Mouse (Mus musculus): ENCODE measurements around the gene Pde4a. TPM values are rescaled to one million over a fixed set of nuclear protein-coding genes. Genes with fewer than 3 reads are reported as not detected.
"Not testable (repeated sequence)": the region's sequence is repeated elsewhere in the genome, so short reads cannot be mapped to it uniquely, and the experiment has no call there.

The Pde4a gene
- total RNA-seq, 1 experiment, result 3.2 TPM

- H3K4me1 ChIP-seq (ENCODE audit: control insufficient read depth in 2 of 2, insufficient read depth in 2 of 2, low read length in 2 of 2, poor library complexity in 1 of 2), result peaks cover 6 to 30% of the 10 kb centered on the region in 2 experiments; a peak in 3 of 4 replicates
- TF ChIP-seq CHD2 (IDR thresholded peaks at IDR 0.05; ENCODE audit: low read depth, low read length), result no peak
- TF ChIP-seq MAFK (IDR thresholded peaks at IDR 0.05; ENCODE audit: insufficient read depth, low read depth, low read length), result no peak
- no peak for TF ChIP-seq ZC3H11A (IDR thresholded peaks at IDR 0.05; ENCODE audit: borderline replicate concordance, low read depth, low read length)
- TF ChIP-seq ZNF384 (IDR thresholded peaks at IDR 0.05; ENCODE audit: low read depth, low read length), result no peak
- no peak for TF ChIP-seq HCFC1 (IDR thresholded peaks at IDR 0.05; ENCODE audit: borderline replicate concordance, insufficient read depth, low read length)
- H3K36me3 ChIP-seq (ENCODE audit: control insufficient read depth, insufficient read depth, low read length, poor library complexity, severe bottlenecking), result no peaks in the 10 kb centered on the region; the same call in 1 of the 2 replicates
- in situ Hi-C loops (cut with MboI; ENCODE audit: low sequenced_read_pairs in 2 of 2, unreplicated experiment in 2 of 2), result no loop called here
- H3K27ac ChIP-seq (ENCODE audit: insufficient read depth, low read depth, low read length, poor library complexity, severe bottlenecking), result no peak overlapping the region
- H3K4me3 ChIP-seq (ENCODE audit: insufficient read depth in 1 of 2, low read depth in 1 of 2, low read length in 2 of 2, poor library complexity in 1 of 2, severe bottlenecking in 1 of 2), result no peak overlapping the region
- DNase-seq (ENCODE audit: low read depth, low spot score), result no peak
- H3K9me3 ChIP-seq (ENCODE audit: control insufficient read depth, insufficient read depth, low read depth, low read length), result no peaks in the 10 kb centered on the region
- no peak overlapping the region for H3K9ac ChIP-seq (ENCODE audit: insufficient read depth, low read depth, low read length, poor library complexity, severe bottlenecking)
Observed at GRCm38 (mm10) chr9:21194787-21195493, 29.4 kb downstream of the Pde4a start.

GRCm38 (mm10) chr9:21195736-21196505 lies 30.4 kb downstream of the Pde4a start:
- H3K4me1 ChIP-seq (ENCODE audit: control insufficient read depth in 2 of 2, insufficient read depth in 2 of 2, low read length in 2 of 2, poor library complexity in 1 of 2), result peaks cover 6 to 32% of the 10 kb centered on the region in 2 experiments; a peak in 3 of 4 replicates
- H3K27ac ChIP-seq (ENCODE audit: insufficient read depth, low read depth, low read length, poor library complexity, severe bottlenecking); H3K9ac ChIP-seq (ENCODE audit: insufficient read depth, low read depth, low read length, poor library complexity, severe bottlenecking); H3K4me3 ChIP-seq (ENCODE audit: insufficient read depth in 1 of 2, low read depth in 1 of 2, low read length in 2 of 2, poor library complexity in 1 of 2, severe bottlenecking in 1 of 2); DNase-seq (ENCODE audit: low read depth, low spot score); H3K9me3 ChIP-seq (ENCODE audit: control insufficient read depth, insufficient read depth, low read depth, low read length); in situ Hi-C loops (cut with MboI; ENCODE audit: low sequenced_read_pairs in 2 of 2, unreplicated experiment in 2 of 2); H3K36me3 ChIP-seq (ENCODE audit: control insufficient read depth, insufficient read depth, low read length, poor library complexity, severe bottlenecking): not testable (repeated sequence)

- Histone ChIP-seq H3K9me3 (ENCODE audit: control insufficient read depth, insufficient read depth, low read depth, low read length) (no peaks in the 10 kb centered on the region), H3K27ac (ENCODE audit: insufficient read depth, low read depth, low read length, poor library complexity, severe bottlenecking) (no peak overlapping the region), H3K4me1 (ENCODE audit: control insufficient read depth in 2 of 2, insufficient read depth in 2 of 2, low read length in 2 of 2, poor library complexity in 1 of 2) (peaks cover 6 to 32% of the 10 kb centered on the region in 2 experiments; a peak in 3 of 4 replicates), H3K9ac (ENCODE audit: insufficient read depth, low read depth, low read length, poor library complexity, severe bottlenecking) (no peak overlapping the region; the same call in 1 of the 2 replicates), H3K4me3 (ENCODE audit: insufficient read depth in 1 of 2, low read depth in 1 of 2, low read length in 2 of 2, poor library complexity in 1 of 2, severe bottlenecking in 1 of 2) (peak overlapping the region in 1 of 2 experiments; percentile 55; a peak in 1 of 4 replicates), H3K36me3 (ENCODE audit: control insufficient read depth, insufficient read depth, low read length, poor library complexity, severe bottlenecking) (peaks cover 3% of the 10 kb centered on the region; the same call in 1 of the 2 replicates)
- DNase-seq (ENCODE audit: low read depth, low spot score), result no peak
- in situ Hi-C loops (cut with MboI; ENCODE audit: low sequenced_read_pairs in 2 of 2, unreplicated experiment in 2 of 2), result no loop called here
- TF ChIP-seq ZNF384 (IDR thresholded peaks at IDR 0.05; ENCODE audit: low read depth, low read length) (no peak), HCFC1 (IDR thresholded peaks at IDR 0.05; ENCODE audit: borderline replicate concordance, insufficient read depth, low read length) (no peak), ZC3H11A (IDR thresholded peaks at IDR 0.05; ENCODE audit: borderline replicate concordance, low read depth, low read length) (no peak), MAFK (IDR thresholded peaks at IDR 0.05; ENCODE audit: insufficient read depth, low read depth, low read length) (no peak), CHD2 (IDR thresholded peaks at IDR 0.05; ENCODE audit: low read depth, low read length) (no peak)
Observed at GRCm38 (mm10) chr9:21196521-21197433, 31.3 kb downstream of the Pde4a start.

- H3K9ac ChIP-seq (ENCODE audit: insufficient read depth, low read depth, low read length, poor library complexity, severe bottlenecking), result no peak overlapping the region
Observed at GRCm38 (mm10) chr9:21197981-21198380, 32.5 kb downstream of the Pde4a start.

More at GRCm38 (mm10) chr9:21197981-21198380, 32.5 kb downstream of the Pde4a start:
- TF ChIP-seq MAFK (IDR thresholded peaks at IDR 0.05; ENCODE audit: insufficient read depth, low read depth, low read length) (no peak), ZC3H11A (IDR thresholded peaks at IDR 0.05; ENCODE audit: borderline replicate concordance, low read depth, low read length) (no peak), HCFC1 (IDR thresholded peaks at IDR 0.05; ENCODE audit: borderline replicate concordance, insufficient read depth, low read length) (no peak), CHD2 (IDR thresholded peaks at IDR 0.05; ENCODE audit: low read depth, low read length) (no peak), ZNF384 (IDR thresholded peaks at IDR 0.05; ENCODE audit: low read depth, low read length) (no peak)
- Histone ChIP-seq H3K9me3 (ENCODE audit: control insufficient read depth, insufficient read depth, low read depth, low read length) (no peaks in the 10 kb centered on the region), H3K27ac (ENCODE audit: insufficient read depth, low read depth, low read length, poor library complexity, severe bottlenecking) (no peak overlapping the region), H3K4me3 (ENCODE audit: insufficient read depth in 1 of 2, low read depth in 1 of 2, low read length in 2 of 2, poor library complexity in 1 of 2, severe bottlenecking in 1 of 2) (no peak overlapping the region), H3K36me3 (ENCODE audit: control insufficient read depth, insufficient read depth, low read length, poor library complexity, severe bottlenecking) (peaks cover 3% of the 10 kb centered on the region; the same call in 1 of the 2 replicates), H3K4me1 (ENCODE audit: control insufficient read depth in 2 of 2, insufficient read depth in 2 of 2, low read length in 2 of 2, poor library complexity in 1 of 2) (peaks cover 6 to 32% of the 10 kb centered on the region in 2 experiments; a peak in 3 of 4 replicates)
- in situ Hi-C loops (cut with MboI; ENCODE audit: low sequenced_read_pairs in 2 of 2, unreplicated experiment in 2 of 2), result no loop called here
- no peak for DNase-seq (ENCODE audit: low read depth, low spot score)

Measured in ES-E14 (cell line).